Mouse (Mus musculus) E14TG2a.4 (cell line): ENCODE results near the gene Rogdi.

Source experiments
- CTCF ChIP-seq: conservative IDR thresholded peaks from 2 replicates; pipeline ENCODE4 v1.5.1; 2014; ENCODE audit warnings: low read length
- NANOG ChIP-seq: IDR thresholded peaks from 2 replicates; pipeline ENCODE4 v1.6.1; 2014; ENCODE audit warnings: borderline replicate concordance, low read length, mixed read lengths
- POU5F1 ChIP-seq: IDR thresholded peaks from 2 replicates; pipeline ENCODE4 v1.6.1; 2014; ENCODE audit warnings: low read length, borderline replicate concordance

DNA sequence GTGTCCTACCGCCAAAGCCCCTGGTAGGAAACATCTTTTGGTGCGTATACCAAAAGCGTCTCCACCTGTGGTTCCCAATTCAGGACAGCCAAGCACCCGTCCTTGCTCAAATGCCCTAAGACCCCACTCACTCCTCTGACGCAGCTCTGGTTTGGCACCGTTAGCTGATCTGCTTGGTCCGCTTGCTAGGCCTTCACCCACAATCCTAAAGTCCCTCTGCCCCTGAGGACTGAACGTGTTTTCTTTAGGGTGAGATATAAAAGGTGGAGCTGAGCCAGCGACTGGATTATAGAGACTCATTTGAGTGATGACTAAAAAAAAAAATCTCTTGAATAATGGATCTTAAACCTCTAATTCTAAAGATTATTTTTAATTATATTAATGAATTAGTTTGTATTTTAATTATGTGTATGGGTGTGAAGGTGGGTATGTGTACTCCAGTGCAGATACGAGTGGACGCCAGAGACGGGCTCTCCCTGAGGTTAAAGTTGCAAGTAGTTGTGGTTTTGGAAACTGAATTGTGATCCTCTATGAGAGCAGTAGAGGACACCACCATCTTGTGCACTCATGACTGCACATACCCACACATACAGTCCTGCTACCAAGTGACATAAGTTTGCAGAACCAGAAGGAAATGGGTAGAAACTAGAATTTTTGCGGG, 48.5 kb downstream of the Rogdi start:
- TF ChIP-seq CTCF (no peak), NANOG (no peak), POU5F1 (no peak)
